ENCODE assay signal across 25 mouse cellular contexts in the genomic region with DNA sequence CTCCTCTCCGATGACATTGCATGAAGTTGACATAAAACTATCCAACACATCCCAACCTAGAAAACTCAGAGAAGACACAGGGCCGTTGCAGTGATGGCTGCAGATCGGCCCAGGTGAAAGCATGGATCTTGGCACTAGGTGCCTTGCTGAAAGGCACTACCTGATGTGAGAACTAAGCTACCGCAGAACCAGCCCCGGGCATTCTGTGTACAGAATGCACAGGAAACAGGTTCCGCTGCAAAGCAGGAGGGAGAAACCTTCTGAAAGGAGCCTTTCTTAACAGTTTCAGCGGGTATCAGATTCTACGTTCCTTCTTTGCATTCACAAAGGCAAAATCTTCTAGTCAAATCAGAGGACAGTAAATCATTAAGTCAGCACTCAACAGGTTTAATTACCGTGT.
DNase-seq lines count a peak whose midpoint lies in the region; ATAC-seq lines count a peak whose summit lies in the region.
"Had no signal": no experiment of that assay in that cellular context is flagged by ENCODE, and none has a peak within 500 bp of the region (broad histone marks: within the 10 kb centered on the region; RNA-seq: fewer than 3 reads in every experiment).

No protein-coding gene starts in this region.

- ATAC-seq in embryonic facial prominence, embryonic 11.5 days (replicated peaks; ENCODE audit: insufficient number of reproducible peaks, low FRiP score, low TSS enrichment, low read depth): no peak
- no peak for ATAC-seq in kidney, embryonic 16.5 days (ENCODE audit: low FRiP score, low TSS enrichment)
- ATAC-seq in embryonic facial prominence, embryonic 13.5 days (ENCODE audit: insufficient number of reproducible peaks, insufficient read depth, low FRiP score, low TSS enrichment, low read depth): no peak
- no peak for ATAC-seq in intestine, embryonic 16.5 days
- ATAC-seq: activated CD4-positive, CD25-positive, alpha-beta regulatory T cell, adult 4 months; CD4-positive, CD25-positive, alpha-beta regulatory T cell, adult 4 months; forebrain, embryonic 13.5 days; forebrain, embryonic 15.5 days; forebrain, postnatal 0 days; Patski had no signal

- DNase-seq in embryonic facial prominence, embryonic 11.5 days (ENCODE audit: low spot score): peak; percentile 14
- DNase-seq in embryonic facial prominence, embryonic 10.5 days (ENCODE audit: low spot score): no peak
- no peak for DNase-seq in kidney, postnatal 25 days
- DNase-seq in forelimb bud, embryonic 11.5 days (ENCODE audit: low read depth, low spot score): peak; percentile 38
- DNase-seq: adrenal gland, adult 8-10 months; adrenal gland, postnatal 14 days; adrenal gland, postnatal 36 days; B cell, adult 2 months; cerebellum, adult 11-12 months; cerebellum, adult 2 months; cerebellum, adult 9-10 months; cerebellum, postnatal 10 days; cerebellum, postnatal 25 days; forebrain, postnatal 0 days had no signal

- H3K36me3 ChIP-seq in embryonic facial prominence, embryonic 11.5 days (replicated peaks; ENCODE audit: control insufficient read depth, insufficient read depth, low read depth, low read length): no peaks in the 10 kb centered on the region
- no peaks in the 10 kb centered on the region for H3K36me3 ChIP-seq in embryonic facial prominence, embryonic 10.5 days (replicated peaks)
- H3K36me3 ChIP-seq in kidney, embryonic 16.5 days (ENCODE audit: insufficient read depth, low read length): no peaks in the 10 kb centered on the region
- no peaks in the 10 kb centered on the region for H3K36me3 ChIP-seq in embryonic facial prominence, embryonic 13.5 days
- no peaks in the 10 kb centered on the region for H3K36me3 ChIP-seq in intestine, embryonic 16.5 days (ENCODE audit: control insufficient read depth, insufficient read depth, low read length)
- H3K36me3 ChIP-seq: embryonic facial prominence, embryonic 12.5 days; forebrain, embryonic 15.5 days; G1E had no signal

- H3K4me3 ChIP-seq in embryonic facial prominence, embryonic 11.5 days (ENCODE audit: low read depth, low read length): no peak overlapping the region
- H3K4me3 ChIP-seq in embryonic facial prominence, embryonic 10.5 days: no peak overlapping the region
- H3K4me3 ChIP-seq in kidney, embryonic 16.5 days (ENCODE audit: low read length): no peak overlapping the region
- no peak overlapping the region for H3K4me3 ChIP-seq in embryonic facial prominence, embryonic 13.5 days
- H3K4me3 ChIP-seq in intestine, embryonic 16.5 days (ENCODE audit: low read length): no peak overlapping the region
- H3K4me3 ChIP-seq: embryonic facial prominence, embryonic 12.5 days; forebrain, embryonic 13.5 days; forebrain, embryonic 15.5 days had no signal

- H3K27me3 ChIP-seq in embryonic facial prominence, embryonic 11.5 days (ENCODE audit: control insufficient read depth, insufficient read depth, low read length): no peaks in the 10 kb centered on the region
- H3K27me3 ChIP-seq in embryonic facial prominence, embryonic 10.5 days (replicated peaks; ENCODE audit: low read depth, poor library complexity, severe bottlenecking): no peaks in the 10 kb centered on the region
- no peaks in the 10 kb centered on the region for H3K27me3 ChIP-seq in kidney, embryonic 16.5 days (ENCODE audit: insufficient read depth, low read length)
- no peaks in the 10 kb centered on the region for H3K27me3 ChIP-seq in embryonic facial prominence, embryonic 13.5 days
- no peaks in the 10 kb centered on the region for H3K27me3 ChIP-seq in intestine, embryonic 16.5 days (replicated peaks; ENCODE audit: control insufficient read depth, insufficient read depth, low read length)
- H3K27me3 ChIP-seq: CH12.LX; embryonic facial prominence, embryonic 12.5 days; forebrain, embryonic 13.5 days; forebrain, embryonic 15.5 days had no signal

- 78% methylated on average over 9 of the region's 9 CpGs for WGBS in embryonic facial prominence, embryonic 11.5 days
- WGBS in embryonic facial prominence, embryonic 10.5 days: 78% methylated on average over 9 of the region's 9 CpGs
- 64% methylated on average over 9 of the region's 9 CpGs for WGBS in kidney, embryonic 16.5 days
- 64% methylated on average over 9 of the region's 9 CpGs for WGBS in embryonic facial prominence, embryonic 13.5 days
- WGBS in intestine, embryonic 16.5 days: 85% methylated on average over 9 of the region's 9 CpGs

- H3K4me2 ChIP-seq in embryonic facial prominence, embryonic 11.5 days (ENCODE audit: low read depth, low read length): no peak overlapping the region
- H3K4me2 ChIP-seq in kidney, embryonic 16.5 days (replicated peaks; ENCODE audit: low read depth, low read length): no peak overlapping the region
- no peak overlapping the region for H3K4me2 ChIP-seq in embryonic facial prominence, embryonic 13.5 days
- no peak overlapping the region for H3K4me2 ChIP-seq in intestine, embryonic 16.5 days (ENCODE audit: low read depth, low read length)
- H3K4me2 ChIP-seq: embryonic facial prominence, embryonic 12.5 days; forebrain, embryonic 13.5 days; forebrain, embryonic 15.5 days had no signal

- H3K4me1 ChIP-seq in embryonic facial prominence, embryonic 11.5 days (ENCODE audit: control insufficient read depth, insufficient read depth, low read length): peaks cover 5% of the 10 kb centered on the region; the same call in 1 of the 2 replicates
- peaks cover 37% of the 10 kb centered on the region for H3K4me1 ChIP-seq in embryonic facial prominence, embryonic 10.5 days
- peaks cover 34% of the 10 kb centered on the region for H3K4me1 ChIP-seq in kidney, embryonic 16.5 days (ENCODE audit: insufficient read depth, low read length)
- H3K4me1 ChIP-seq in embryonic facial prominence, embryonic 13.5 days: peaks cover 35% of the 10 kb centered on the region
- peaks cover 21% of the 10 kb centered on the region; the same call in 1 of the 2 replicates for H3K4me1 ChIP-seq in intestine, embryonic 16.5 days (ENCODE audit: control insufficient read depth, insufficient read depth, low read length)

- H3K27ac ChIP-seq in embryonic facial prominence, embryonic 11.5 days (replicated peaks; ENCODE audit: low read depth, low read length): no peak overlapping the region
- H3K27ac ChIP-seq in embryonic facial prominence, embryonic 10.5 days (replicated peaks): no peak overlapping the region
- peak overlapping the region; percentile 51; the same call in 1 of the 2 replicates for H3K27ac ChIP-seq in kidney, embryonic 16.5 days (ENCODE audit: low read length)
- peak overlapping the region; percentile 39; the same call in 1 of the 2 replicates for H3K27ac ChIP-seq in embryonic facial prominence, embryonic 13.5 days
- H3K27ac ChIP-seq in intestine, embryonic 16.5 days (ENCODE audit: low read length): no peak overlapping the region
- H3K27ac ChIP-seq: forebrain, embryonic 13.5 days; forebrain, embryonic 15.5 days had no signal

- H3K9me3 ChIP-seq in embryonic facial prominence, embryonic 11.5 days (replicated peaks; ENCODE audit: control insufficient read depth, low read length): no peaks in the 10 kb centered on the region
- no peaks in the 10 kb centered on the region for H3K9me3 ChIP-seq in embryonic facial prominence, embryonic 10.5 days
- H3K9me3 ChIP-seq in kidney, embryonic 16.5 days (ENCODE audit: low read length): no peaks in the 10 kb centered on the region
- H3K9me3 ChIP-seq in embryonic facial prominence, embryonic 13.5 days: no peaks in the 10 kb centered on the region
- 0 out of 2 replicates have a peak, but pooled peaks cover 3% of the 10 kb centered on the region for H3K9me3 ChIP-seq in intestine, embryonic 16.5 days (ENCODE audit: control insufficient read depth, low read length)
- H3K9me3 ChIP-seq: embryonic facial prominence, embryonic 12.5 days; forebrain, embryonic 13.5 days; forebrain, embryonic 15.5 days had no signal

- no peak overlapping the region for H3K9ac ChIP-seq in embryonic facial prominence, embryonic 11.5 days (replicated peaks; ENCODE audit: low read length)
- no peak overlapping the region for H3K9ac ChIP-seq in kidney, embryonic 16.5 days (replicated peaks; ENCODE audit: low read length)
- no peak overlapping the region for H3K9ac ChIP-seq in embryonic facial prominence, embryonic 13.5 days
- no peak overlapping the region for H3K9ac ChIP-seq in intestine, embryonic 16.5 days (ENCODE audit: low read depth, low read length)
- H3K9ac ChIP-seq: embryonic facial prominence, embryonic 12.5 days; forebrain, embryonic 13.5 days; forebrain, embryonic 15.5 days; forebrain, postnatal 0 days had no signal

Comparison
In these comparisons a context has a peak if more than half of its experiments do, and no peak if none do; other contexts are left out.
1. DNase-seq: peak in embryonic facial prominence, embryonic 11.5 days (single experiment) and forelimb bud, embryonic 11.5 days (single experiment); none in embryonic facial prominence, embryonic 10.5 days (single experiment) and kidney, postnatal 25 days (0 of 2).
2. H3K27ac ChIP-seq: peak in kidney, embryonic 16.5 days (single experiment) and embryonic facial prominence, embryonic 13.5 days (single experiment); none in embryonic facial prominence, embryonic 11.5 days (single experiment), embryonic facial prominence, embryonic 10.5 days (single experiment) and intestine, embryonic 16.5 days (single experiment).